Mouse (Mus musculus) intestine, postnatal 0 days (tissue): Measurements from ENCODE around the gene P2rx4. TPM values are rescaled to one million over a fixed set of nuclear protein-coding genes. Genes with fewer than 3 reads are reported as not detected.
A peak's percentile ranks its signal among the peaks of the same experiment; 100 is the strongest.

Source experiments
- ATAC-seq: fragments of 200-750 bp; cut with Nextera tagmentation; 2 replicates; pipeline ENCODE4 v1.8.0; 2017; ENCODE audit warnings: mild to moderate bottlenecking, moderate TSS enrichment, moderate library complexity
- H3K27ac ChIP-seq: fragments of 300-500 bp; sonication (generic); 2 replicates; pipeline ENCODE4 v1.5.1; 2014; ENCODE audit warnings: mild to moderate bottlenecking, low read depth, low read length, moderate library complexity
- H3K27me3 ChIP-seq: fragments of 300-500 bp; sonication (generic); replicated peaks from 2 replicates; pipeline ENCODE4 v1.6.1; 2014; ENCODE audit warnings: low read length, mixed read lengths; ENCODE audit not compliant: control insufficient read depth, insufficient read depth
- H3K36me3 ChIP-seq: fragments of 300-500 bp; sonication (generic); 2 replicates; pipeline ENCODE4 v1.6.1; 2014; ENCODE audit warnings: mild to moderate bottlenecking, moderate library complexity; ENCODE audit not compliant: control insufficient read depth, insufficient read depth
- H3K4me1 ChIP-seq: fragments of 300-500 bp; sonication (generic); replicated peaks from 2 replicates; pipeline ENCODE4 v1.6.1; 2014; ENCODE audit warnings: antibody characterized with exemption, low read length, mixed read lengths; ENCODE audit not compliant: control insufficient read depth, insufficient read depth
- H3K4me2 ChIP-seq: fragments of 300-500 bp; sonication (generic); replicated peaks from 2 replicates; pipeline ENCODE4 v1.6.1; 2014; ENCODE audit warnings: low read depth, mild to moderate bottlenecking, moderate library complexity
- H3K4me3 ChIP-seq: fragments of 300-500 bp; sonication (generic); 2 replicates; pipeline ENCODE4 v1.5.1; 2014; ENCODE audit warnings: low read depth, low read length
- H3K9ac ChIP-seq: fragments of 300-500 bp; sonication (generic); 2 replicates; pipeline ENCODE4 v1.6.1; 2014; ENCODE audit warnings: mild to moderate bottlenecking, low read depth, low read length
- H3K9me3 ChIP-seq: fragments of 300-500 bp; sonication (generic); 2 replicates; pipeline ENCODE4 v1.6.1; 2016; ENCODE audit warnings: mixed run types; ENCODE audit not compliant: control insufficient read depth
- CTCF ChIP-seq: sonication (generic); IDR thresholded peaks from 2 replicates; pipeline ENCODE4 v1.5.1; 2016; ENCODE audit warnings: low read depth, mild to moderate bottlenecking, control low read depth, antibody characterized with exemption, moderate library complexity
- WGBS: fragments of 180-500 bp; shearing (Covaris S2); extraction: QIAGEN DNeasy Blood & Tissue Kit; methylation state at CpG from one replicate; pipeline ENCODE4 v1.1.7; 2014; 5-methylcytosine and 5-hydroxymethylcytosine counted together
- microRNA-seq: library from miRNA; unstranded; fragments of <30 nt; microRNA quantifications from one replicate; pipeline ENCODE4, GENCODE M21; 2016
- polyA plus RNA-seq: library from polyadenylated mRNA; unstranded; fragments of >200 nt; fragmentation: Nextera tagmentation; extraction: Ambion mirVana; gene quantifications from 2 replicates; pipeline ENCODE4 v1.2.1, GENCODE M21; 2015

P2rx4 gene
- polyA plus RNA-seq, 1 experiment from 2014 or later, result 90.3 TPM

DNA sequence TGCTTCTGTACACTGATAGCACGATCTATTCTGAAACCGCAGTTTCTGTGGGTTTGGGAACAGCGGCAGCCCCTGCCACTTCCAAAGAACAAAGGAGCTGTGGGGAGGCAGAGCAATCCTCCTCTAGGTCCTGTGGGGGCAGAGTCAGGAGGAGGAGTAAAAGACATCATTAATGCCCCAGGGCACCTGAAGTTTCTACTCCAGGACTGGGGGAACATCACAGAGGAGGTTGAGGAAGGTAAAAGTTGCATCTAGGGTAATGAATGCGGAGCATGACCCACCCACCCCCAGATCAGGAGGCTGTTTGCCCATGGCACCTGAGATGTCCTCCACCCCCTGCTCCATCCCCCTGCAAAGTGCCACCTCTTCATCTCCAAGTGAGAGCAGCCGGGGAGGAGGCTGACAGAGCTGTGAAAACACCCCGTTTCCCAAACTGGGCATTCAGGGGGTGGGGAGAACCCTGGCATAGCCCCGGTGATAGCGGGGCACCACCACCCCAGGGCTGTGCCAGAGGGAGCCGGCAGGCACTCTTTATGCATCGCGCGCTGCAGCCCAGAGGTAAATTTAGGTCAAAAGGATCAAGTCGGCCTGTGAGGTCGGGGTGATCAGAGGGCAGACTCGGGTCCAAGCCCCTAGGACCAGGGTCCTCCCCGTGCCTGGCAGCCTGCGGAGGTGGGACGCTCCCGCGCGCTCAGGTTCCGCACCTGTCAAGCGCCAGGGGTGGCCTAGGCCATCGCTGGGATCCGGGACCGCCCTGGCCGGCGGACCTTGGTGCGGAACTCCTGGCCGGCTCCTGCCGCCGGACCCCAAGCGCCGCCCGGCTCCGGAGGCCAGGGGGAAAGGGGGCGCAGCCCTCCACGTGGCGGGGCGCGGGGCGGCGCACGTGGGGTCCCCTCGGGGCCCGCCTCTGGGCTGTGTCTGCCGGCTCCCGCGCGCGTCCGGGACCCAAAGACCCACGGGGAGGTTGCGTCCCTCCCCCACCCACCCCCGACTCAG, 71.2 kb downstream of the P2rx4 start:
- H3K4me2 ChIP-seq, result peak overlapping the region; percentile 99
- H3K27ac ChIP-seq, result peak overlapping the region; percentile 64; the same call in 1 of the 2 replicates
- WGBS, result 5% methylated on average over 46 of the region's 55 CpGs
- peak overlapping the region; percentile 89 for H3K9ac ChIP-seq
- no peaks in the 10 kb centered on the region for H3K27me3 ChIP-seq
- no peaks in the 10 kb centered on the region for H3K4me1 ChIP-seq
- no peaks in the 10 kb centered on the region for H3K9me3 ChIP-seq
- no peaks in the 10 kb centered on the region; the same call in 1 of the 2 replicates for H3K36me3 ChIP-seq
- peak; percentile 51 for ATAC-seq
- peak overlapping the region; percentile 78 for H3K4me3 ChIP-seq
- TF ChIP-seq CTCF, result no peak

Small RNAs within 50 kb of the gene (microRNA-seq; reads per million reads assigned to microRNA genes)
- gene Mir8115, result not detected

Other genes with a start within 250 kb of the P2rx4 start
- gene Atp2a2, start 205.3 kb upstream of the P2rx4 start, polyA plus RNA-seq, result 26.1 and 27.3 TPM in 2 replicates
- gene Ift81, start 93.0 kb upstream of the P2rx4 start, polyA plus RNA-seq, result 10.2 and 11.7 TPM in 2 replicates
- 1.6 and 2.7 TPM in 2 replicates for gene P2rx7, start 63.6 kb upstream of the P2rx4 start, polyA plus RNA-seq
- gene Camkk2, start 71.9 kb downstream of the P2rx4 start, polyA plus RNA-seq, result 11.0 and 13.4 TPM in 2 replicates
- gene Anapc5, start 113.8 kb downstream of the P2rx4 start, polyA plus RNA-seq, result 134 and 145 TPM in 2 replicates
- gene Rnf34, start 142.5 kb downstream of the P2rx4 start, polyA plus RNA-seq, result 18.3 and 21.0 TPM in 2 replicates